Mouse (Mus musculus): ENCODE measurements around the gene Dennd4b. TPM values are rescaled to one million over a fixed set of nuclear protein-coding genes. Genes with fewer than 3 reads are reported as not detected.

Dennd4b gene
- polyA plus RNA-seq (2014; fragmentation: Nextera tagmentation; extraction: Ambion mirVana), result 3.9 and 5.5 TPM in 2 replicates

DNA sequence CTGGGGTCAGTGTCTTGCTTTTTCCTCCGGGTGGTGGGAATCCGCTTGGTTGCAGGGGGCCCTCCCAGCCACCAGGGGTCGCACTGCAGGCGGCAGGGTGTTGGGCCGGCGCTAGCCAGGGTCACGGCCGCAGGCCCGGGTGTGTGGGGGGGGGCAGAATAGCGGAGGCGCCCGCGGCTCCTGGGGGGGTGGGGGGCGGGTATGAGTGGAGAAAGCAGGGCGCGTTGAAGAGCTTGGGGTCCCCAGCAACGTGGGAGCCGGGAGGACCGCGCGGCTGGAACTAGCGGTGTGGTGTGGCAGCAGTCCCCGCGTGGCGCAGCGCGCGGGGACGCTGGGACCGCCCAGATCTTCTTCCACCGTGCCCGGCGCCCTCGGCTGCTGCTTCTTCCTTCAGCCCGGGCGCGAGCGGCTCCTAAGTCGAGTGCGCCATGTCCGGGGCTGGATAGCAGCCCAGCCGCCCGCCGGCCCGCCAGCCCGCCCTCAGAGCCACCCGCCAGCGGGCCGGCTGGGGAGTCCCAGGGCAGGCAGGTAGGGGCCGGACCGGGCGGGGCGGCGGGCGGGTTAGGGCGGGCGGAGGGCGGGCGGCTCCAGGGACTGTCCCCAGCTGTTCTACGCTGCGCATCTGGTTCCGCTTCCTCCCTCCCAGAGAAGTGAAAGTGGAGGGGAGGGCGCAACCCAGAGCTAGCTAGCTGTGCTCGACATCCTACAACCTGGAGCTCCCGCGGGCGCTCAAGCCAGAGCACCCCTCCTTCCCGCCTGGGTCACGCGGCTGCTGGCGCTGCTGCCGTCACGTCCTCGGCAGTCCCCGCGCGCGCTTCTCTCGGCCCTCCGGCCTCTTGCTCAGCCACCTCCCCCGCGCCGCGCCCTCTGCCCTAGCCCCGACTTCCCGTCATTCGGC is at the start of gene Dennd4b:
Dennd4b (plus strand) TSS at position 152 of the 898 bp plus-strand sequence.
- Histone ChIP-seq H3K36me3 (ENCODE audit: control insufficient read depth, insufficient read depth, low read length) (peaks cover 5% of the 10 kb centered on the region), H3K27ac (replicated peaks; ENCODE audit: low read depth, low read length) (peak within 1 kb of the TSS; percentile 94), H3K9ac (ENCODE audit: low read length) (peak within 1 kb of the TSS; percentile 94), H3K4me2 (ENCODE audit: low read depth, severe bottlenecking) (peak within 1 kb of the TSS; percentile 71), H3K4me1 (ENCODE audit: control insufficient read depth, insufficient read depth, low read length) (0 out of 2 replicates have a peak, but pooled peaks cover 8% of the 10 kb centered on the region), H3K9me3 (ENCODE audit: control insufficient read depth, low read length) (no peaks in the 10 kb centered on the region), H3K4me3 (ENCODE audit: low read depth, low read length) (peak within 1 kb of the TSS; percentile 87), H3K27me3 (ENCODE audit: control insufficient read depth, insufficient read depth, low read length) (no peaks in the 10 kb centered on the region)
- ATAC-seq (ENCODE audit: insufficient number of reproducible peaks, low FRiP score, low TSS enrichment, low read depth) (peak; percentile 85), DNase-seq (ENCODE audit: low spot score) (peak; percentile 95)
- WGBS, result under 1% methylated on average over 63 of the region's 87 CpGs

DNA sequence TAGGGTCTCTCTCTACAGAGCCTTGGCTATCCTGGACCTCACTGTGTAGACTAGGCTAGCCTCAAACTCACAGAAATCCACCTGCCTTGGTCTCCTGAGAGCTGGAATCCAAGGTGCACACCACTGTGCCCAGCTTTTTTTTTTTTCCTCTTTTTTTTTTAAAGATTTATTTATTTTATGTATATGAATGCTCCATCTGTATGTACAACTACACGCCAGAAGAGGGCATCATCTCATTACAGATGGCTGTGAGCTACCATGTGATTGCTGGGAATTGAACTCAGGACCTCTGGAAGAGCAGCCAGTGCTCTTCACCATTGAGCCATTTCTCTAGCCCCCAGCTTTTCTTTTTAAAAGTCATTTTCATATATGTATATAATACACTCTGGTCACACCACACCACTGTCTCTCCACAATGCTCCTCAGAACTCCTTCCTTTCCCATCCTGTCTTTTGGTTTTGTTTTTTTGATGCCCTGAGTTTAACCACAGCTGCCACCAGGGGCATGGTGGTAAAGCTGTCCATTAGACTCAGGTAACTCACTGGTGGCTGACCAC is 49.1 kb upstream of the Dennd4b start:
- peaks cover 14% of the 10 kb centered on the region for H3K4me1 ChIP-seq (ENCODE audit: control insufficient read depth, insufficient read depth, low read length)
- no peaks in the 10 kb centered on the region for H3K27me3 ChIP-seq (ENCODE audit: control insufficient read depth, insufficient read depth, low read length)
- no peak overlapping the region for H3K4me3 ChIP-seq (ENCODE audit: low read depth, low read length)
- H3K9me3 ChIP-seq (ENCODE audit: control insufficient read depth, low read length), result no peaks in the 10 kb centered on the region
- no peak for DNase-seq (ENCODE audit: low spot score)
- no peak overlapping the region for H3K27ac ChIP-seq (replicated peaks; ENCODE audit: low read depth, low read length)
- no peak overlapping the region for H3K4me2 ChIP-seq (ENCODE audit: low read depth, severe bottlenecking)
- ATAC-seq (ENCODE audit: insufficient number of reproducible peaks, low FRiP score, low TSS enrichment, low read depth), result no peak
- peaks cover 5% of the 10 kb centered on the region for H3K36me3 ChIP-seq (ENCODE audit: control insufficient read depth, insufficient read depth, low read length)
- WGBS, result 39% methylated on average over 1 of the region's 1 CpGs
- H3K9ac ChIP-seq (ENCODE audit: low read length), result no peak overlapping the region

DNA sequence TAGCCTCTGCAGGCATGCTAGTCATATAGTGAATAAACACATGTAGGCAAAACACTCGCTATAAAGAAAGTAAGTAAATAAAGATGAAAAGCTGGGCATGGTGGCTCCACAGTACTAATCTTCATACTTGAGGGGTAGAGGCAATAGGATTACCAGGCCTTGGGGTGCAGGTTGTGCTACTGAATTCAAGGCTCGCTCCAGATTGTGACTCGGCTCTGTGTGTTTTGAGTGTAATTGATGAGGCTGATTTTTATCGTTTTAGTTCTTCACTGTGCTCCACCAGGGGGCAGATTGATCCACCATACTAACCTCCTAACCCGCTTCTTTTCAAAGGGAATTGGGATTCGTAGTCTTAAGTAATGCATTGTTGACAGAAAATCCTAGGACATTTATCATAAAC is 44.9 kb upstream of the Dennd4b start:
- no peak; the same call in 1 of the 2 replicates for ATAC-seq (ENCODE audit: insufficient number of reproducible peaks, low FRiP score, low TSS enrichment, low read depth)
- Histone ChIP-seq H3K4me2 (ENCODE audit: low read depth, severe bottlenecking) (peak overlapping the region; percentile 36), H3K27ac (replicated peaks; ENCODE audit: low read depth, low read length) (peak overlapping the region; percentile 23), H3K36me3 (ENCODE audit: control insufficient read depth, insufficient read depth, low read length) (peaks cover 4% of the 10 kb centered on the region; the same call in 1 of the 2 replicates), H3K27me3 (ENCODE audit: control insufficient read depth, insufficient read depth, low read length) (no peaks in the 10 kb centered on the region), H3K4me1 (ENCODE audit: control insufficient read depth, insufficient read depth, low read length) (no peaks in the 10 kb centered on the region), H3K9ac (ENCODE audit: low read length) (peak overlapping the region; percentile 2; the same call in 1 of the 2 replicates), H3K9me3 (ENCODE audit: control insufficient read depth, low read length) (no peaks in the 10 kb centered on the region), H3K4me3 (ENCODE audit: low read depth, low read length) (peak overlapping the region; percentile 31; the same call in 1 of the 2 replicates)
- 19% methylated on average over 6 of the region's 6 CpGs for WGBS
- DNase-seq (ENCODE audit: low spot score), result peak; percentile 67

DNA sequence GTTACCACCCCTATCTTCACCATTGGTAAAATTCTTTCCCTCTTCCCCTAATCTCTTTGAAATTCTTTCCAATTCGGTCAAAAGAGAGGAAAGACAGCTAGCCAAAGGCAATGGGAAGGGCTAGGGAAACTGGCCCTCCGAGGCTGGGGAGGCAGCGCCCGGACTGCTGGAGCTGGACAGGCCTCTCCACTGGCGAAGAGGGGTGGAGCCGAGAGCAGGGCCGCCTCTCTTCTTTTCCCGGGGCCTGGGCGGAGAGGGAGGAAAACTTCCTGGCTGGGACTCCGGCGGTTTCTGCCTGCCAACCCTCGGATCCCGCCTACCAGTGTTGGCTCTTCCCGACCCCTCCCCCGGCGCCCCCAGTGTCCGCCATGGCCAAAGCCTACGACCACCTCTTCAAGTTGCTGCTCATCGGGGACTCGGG is 44.4 kb upstream of the Dennd4b start:
- Histone ChIP-seq H3K9ac (ENCODE audit: low read length) (peak overlapping the region; percentile 32), H3K4me1 (ENCODE audit: control insufficient read depth, insufficient read depth, low read length) (no peaks in the 10 kb centered on the region)

DNA sequence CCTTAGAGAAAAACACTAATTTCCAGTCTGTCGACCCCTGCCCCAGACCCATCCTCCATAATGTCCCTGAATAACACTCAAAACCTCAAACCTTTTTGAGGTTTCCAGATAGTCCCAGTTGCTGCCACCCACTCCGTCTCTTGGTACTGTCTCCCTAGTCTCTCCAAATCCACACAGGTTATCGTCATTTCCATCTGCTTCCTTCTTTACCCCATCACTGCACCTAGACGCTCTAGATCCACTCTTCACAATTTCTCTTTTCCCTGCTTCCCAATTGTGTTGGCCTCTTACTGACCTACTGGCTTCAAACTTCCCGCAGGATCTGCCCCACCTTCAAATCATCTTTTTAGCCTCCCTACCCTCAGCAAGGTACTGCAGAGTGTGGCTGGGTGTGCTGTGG is 43.9 kb upstream of the Dennd4b start:
- peak overlapping the region; percentile 31 for H3K4me3 ChIP-seq (ENCODE audit: low read depth, low read length)
- DNase-seq (ENCODE audit: low spot score) (no peak), ATAC-seq (ENCODE audit: insufficient number of reproducible peaks, low FRiP score, low TSS enrichment, low read depth) (no peak)
- peak overlapping the region; percentile 36 for H3K4me2 ChIP-seq (ENCODE audit: low read depth, severe bottlenecking)
- H3K9ac ChIP-seq (ENCODE audit: low read length), result peak overlapping the region; percentile 48; the same call in 1 of the 2 replicates
- WGBS, result 28% methylated on average over 5 of the region's 5 CpGs
- H3K4me1 ChIP-seq (ENCODE audit: control insufficient read depth, insufficient read depth, low read length), result no peaks in the 10 kb centered on the region
- H3K9me3 ChIP-seq (ENCODE audit: control insufficient read depth, low read length), result no peaks in the 10 kb centered on the region
- H3K27ac ChIP-seq (replicated peaks; ENCODE audit: low read depth, low read length), result no peak overlapping the region; the same call in 1 of the 2 replicates
- peaks cover 6% of the 10 kb centered on the region; the same call in 1 of the 2 replicates for H3K36me3 ChIP-seq (ENCODE audit: control insufficient read depth, insufficient read depth, low read length)
- H3K27me3 ChIP-seq (ENCODE audit: control insufficient read depth, insufficient read depth, low read length), result no peaks in the 10 kb centered on the region

More for the DNA sequence above, 44.4 kb upstream of the Dennd4b start:
- peak overlapping the region; percentile 36 for H3K4me2 ChIP-seq (ENCODE audit: low read depth, severe bottlenecking)
- peak; percentile 75 for ATAC-seq (ENCODE audit: insufficient number of reproducible peaks, low FRiP score, low TSS enrichment, low read depth)
- H3K4me3 ChIP-seq (ENCODE audit: low read depth, low read length), result peak overlapping the region; percentile 31
- no peaks in the 10 kb centered on the region for H3K27me3 ChIP-seq (ENCODE audit: control insufficient read depth, insufficient read depth, low read length)
- WGBS, result under 1% methylated on average over 14 of the region's 20 CpGs
- peak; percentile 81 for DNase-seq (ENCODE audit: low spot score)
- H3K27ac ChIP-seq (replicated peaks; ENCODE audit: low read depth, low read length), result peak overlapping the region; percentile 23
- H3K36me3 ChIP-seq (ENCODE audit: control insufficient read depth, insufficient read depth, low read length), result peaks cover 4% of the 10 kb centered on the region; the same call in 1 of the 2 replicates
- no peaks in the 10 kb centered on the region for H3K9me3 ChIP-seq (ENCODE audit: control insufficient read depth, low read length)

DNA sequence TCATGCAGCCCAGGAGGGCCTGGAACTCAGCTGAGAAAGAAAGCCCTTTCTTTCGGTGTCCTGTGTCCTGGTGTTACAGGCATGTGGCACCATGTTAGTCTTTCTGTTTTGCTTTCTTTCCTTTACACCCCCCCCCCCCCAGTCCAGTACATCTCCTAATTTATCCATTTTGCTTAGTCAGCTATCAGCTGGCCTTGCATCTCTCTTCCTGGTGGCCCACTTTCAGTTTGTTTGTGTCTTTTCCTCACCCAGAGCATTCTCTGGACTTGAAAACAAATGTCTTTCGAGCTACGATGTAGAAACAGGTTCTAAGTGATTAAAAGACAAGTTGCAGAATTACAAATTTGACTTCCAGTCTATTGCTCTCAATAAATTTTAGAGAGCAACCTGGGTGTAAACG is 42.5 kb upstream of the Dennd4b start:
- Histone ChIP-seq H3K9ac (ENCODE audit: low read length) (no peak overlapping the region), H3K4me3 (ENCODE audit: low read depth, low read length) (no peak overlapping the region), H3K27me3 (ENCODE audit: control insufficient read depth, insufficient read depth, low read length) (no peaks in the 10 kb centered on the region), H3K4me1 (ENCODE audit: control insufficient read depth, insufficient read depth, low read length) (no peaks in the 10 kb centered on the region), H3K4me2 (ENCODE audit: low read depth, severe bottlenecking) (no peak overlapping the region), H3K36me3 (ENCODE audit: control insufficient read depth, insufficient read depth, low read length) (peaks cover 6% of the 10 kb centered on the region; the same call in 1 of the 2 replicates), H3K27ac (replicated peaks; ENCODE audit: low read depth, low read length) (no peak overlapping the region), H3K9me3 (ENCODE audit: control insufficient read depth, low read length) (no peaks in the 10 kb centered on the region)
- WGBS, result 91% methylated on average over 4 of the region's 4 CpGs
- ATAC-seq (ENCODE audit: insufficient number of reproducible peaks, low FRiP score, low TSS enrichment, low read depth), result no peak
- no peak for DNase-seq (ENCODE audit: low spot score)

DNA sequence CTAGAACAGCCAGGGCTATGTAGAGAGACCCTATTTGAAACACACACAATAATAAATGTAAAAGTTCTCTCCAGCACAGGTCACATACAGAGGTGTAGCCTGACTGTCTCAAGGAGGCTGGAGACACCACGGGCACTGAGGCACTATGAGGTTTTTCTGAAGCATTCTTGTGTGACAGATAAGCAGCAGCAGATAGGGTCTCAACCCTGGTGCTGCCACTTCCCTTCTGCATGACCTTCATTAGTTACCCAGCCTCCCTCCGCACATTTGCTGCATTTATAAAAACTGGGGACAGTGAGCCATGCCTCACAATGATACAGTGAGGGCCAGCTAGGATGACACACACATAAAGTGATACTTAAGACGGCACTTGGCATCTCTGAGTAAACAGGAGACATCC is 42.0 kb upstream of the Dennd4b start:
- H3K4me2 ChIP-seq (ENCODE audit: low read depth, severe bottlenecking), result no peak overlapping the region
- WGBS, result 83% methylated on average over 3 of the region's 3 CpGs
- H3K4me3 ChIP-seq (ENCODE audit: low read depth, low read length), result no peak overlapping the region
- no peak for ATAC-seq (ENCODE audit: insufficient number of reproducible peaks, low FRiP score, low TSS enrichment, low read depth)
- H3K36me3 ChIP-seq (ENCODE audit: control insufficient read depth, insufficient read depth, low read length), result peaks cover 6% of the 10 kb centered on the region; the same call in 1 of the 2 replicates
- no peaks in the 10 kb centered on the region for H3K27me3 ChIP-seq (ENCODE audit: control insufficient read depth, insufficient read depth, low read length)
- DNase-seq (ENCODE audit: low spot score), result no peak
- H3K27ac ChIP-seq (replicated peaks; ENCODE audit: low read depth, low read length), result no peak overlapping the region
- no peak overlapping the region for H3K9ac ChIP-seq (ENCODE audit: low read length)
- H3K4me1 ChIP-seq (ENCODE audit: control insufficient read depth, insufficient read depth, low read length), result no peaks in the 10 kb centered on the region
- no peaks in the 10 kb centered on the region for H3K9me3 ChIP-seq (ENCODE audit: control insufficient read depth, low read length)

DNA sequence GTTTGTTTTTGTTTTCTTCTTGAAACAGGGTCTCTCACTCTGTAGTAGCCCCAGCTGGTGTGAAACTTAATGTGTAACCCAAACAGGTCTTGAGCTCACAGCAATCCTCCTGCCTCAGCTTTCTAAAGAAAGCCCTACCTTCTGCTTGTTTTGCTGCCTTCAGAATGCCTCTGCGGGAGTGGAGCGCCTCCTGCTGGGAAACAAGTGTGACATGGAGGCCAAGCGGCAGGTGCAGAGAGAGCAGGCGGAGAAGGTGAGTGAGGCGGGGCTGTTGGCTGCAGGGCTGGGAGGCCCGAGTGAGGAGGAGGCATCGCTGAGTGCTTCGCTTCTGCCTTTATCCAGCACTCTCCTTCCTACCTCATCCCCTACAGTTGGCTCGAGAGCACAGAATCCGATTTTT is 40.7 kb upstream of the Dennd4b start:
- no peak overlapping the region for H3K4me2 ChIP-seq (ENCODE audit: low read depth, severe bottlenecking)
- no peak overlapping the region for H3K4me3 ChIP-seq (ENCODE audit: low read depth, low read length)
- ATAC-seq (ENCODE audit: insufficient number of reproducible peaks, low FRiP score, low TSS enrichment, low read depth), result no peak
- H3K9me3 ChIP-seq (ENCODE audit: control insufficient read depth, low read length), result no peaks in the 10 kb centered on the region
- H3K9ac ChIP-seq (ENCODE audit: low read length), result no peak overlapping the region
- 78% methylated on average over 10 of the region's 10 CpGs for WGBS
- no peaks in the 10 kb centered on the region for H3K4me1 ChIP-seq (ENCODE audit: control insufficient read depth, insufficient read depth, low read length)
- peaks cover 6% of the 10 kb centered on the region; the same call in 1 of the 2 replicates for H3K36me3 ChIP-seq (ENCODE audit: control insufficient read depth, insufficient read depth, low read length)
- DNase-seq (ENCODE audit: low spot score), result no peak
- no peaks in the 10 kb centered on the region for H3K27me3 ChIP-seq (ENCODE audit: control insufficient read depth, insufficient read depth, low read length)
- H3K27ac ChIP-seq (replicated peaks; ENCODE audit: low read depth, low read length), result no peak overlapping the region

All from limb, embryonic 11.5 days (tissue).